Mouse (Mus musculus): ENCODE measurements around the gene Ccdc71.

DNA sequence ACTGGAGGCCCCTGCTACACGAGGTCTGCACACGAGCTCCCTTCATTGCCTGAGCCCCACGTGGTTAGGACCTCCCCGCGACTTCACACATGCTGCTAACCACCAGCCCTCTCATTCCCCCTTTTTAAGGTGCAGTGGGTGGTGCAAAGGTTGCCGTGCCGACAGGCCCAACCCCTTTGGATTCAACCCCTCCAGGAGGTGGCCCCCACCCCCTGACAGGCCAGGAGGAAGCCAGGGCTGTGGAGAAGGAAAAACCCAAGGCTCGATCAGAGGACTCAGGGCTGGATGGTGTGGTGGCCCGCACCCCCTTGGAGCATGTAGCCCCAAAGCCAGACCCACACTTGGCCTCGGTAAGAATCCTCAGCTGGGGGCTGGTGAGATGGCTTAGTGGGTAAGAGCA, 34.6 kb downstream of the Ccdc71 start:
- TF ChIP-seq CTCF (IDR thresholded peaks at IDR 0.05) (no peak), POLR2A (IDR thresholded peaks at IDR 0.05; ENCODE audit: insufficient read depth, low read depth, low read length) (no peak), EP300 (IDR thresholded peaks at IDR 0.05; ENCODE audit: insufficient read depth, low read depth, low read length) (no peak)
